Mouse (Mus musculus): ENCODE measurements around the gene Nkain2. TPM values are rescaled to one million over a fixed set of nuclear protein-coding genes. Genes with fewer than 3 reads are reported as not detected.
"Not testable (repeated sequence)": the region's sequence is repeated elsewhere in the genome, so short reads cannot be mapped to it uniquely, and the experiment has no call there.

The Nkain2 gene
- total RNA-seq (2021) = 1 to 10 TPM; 1.1 to 1.8 TPM
- long read RNA-seq, experiment 1, partial matches to known transcripts = 0 of 2 reads
- long read RNA-seq, experiment 1, other reads (novel, unspliced or antisense) = 2 of 2 reads
- long read RNA-seq, experiment 2 = 0 reads

DNA sequence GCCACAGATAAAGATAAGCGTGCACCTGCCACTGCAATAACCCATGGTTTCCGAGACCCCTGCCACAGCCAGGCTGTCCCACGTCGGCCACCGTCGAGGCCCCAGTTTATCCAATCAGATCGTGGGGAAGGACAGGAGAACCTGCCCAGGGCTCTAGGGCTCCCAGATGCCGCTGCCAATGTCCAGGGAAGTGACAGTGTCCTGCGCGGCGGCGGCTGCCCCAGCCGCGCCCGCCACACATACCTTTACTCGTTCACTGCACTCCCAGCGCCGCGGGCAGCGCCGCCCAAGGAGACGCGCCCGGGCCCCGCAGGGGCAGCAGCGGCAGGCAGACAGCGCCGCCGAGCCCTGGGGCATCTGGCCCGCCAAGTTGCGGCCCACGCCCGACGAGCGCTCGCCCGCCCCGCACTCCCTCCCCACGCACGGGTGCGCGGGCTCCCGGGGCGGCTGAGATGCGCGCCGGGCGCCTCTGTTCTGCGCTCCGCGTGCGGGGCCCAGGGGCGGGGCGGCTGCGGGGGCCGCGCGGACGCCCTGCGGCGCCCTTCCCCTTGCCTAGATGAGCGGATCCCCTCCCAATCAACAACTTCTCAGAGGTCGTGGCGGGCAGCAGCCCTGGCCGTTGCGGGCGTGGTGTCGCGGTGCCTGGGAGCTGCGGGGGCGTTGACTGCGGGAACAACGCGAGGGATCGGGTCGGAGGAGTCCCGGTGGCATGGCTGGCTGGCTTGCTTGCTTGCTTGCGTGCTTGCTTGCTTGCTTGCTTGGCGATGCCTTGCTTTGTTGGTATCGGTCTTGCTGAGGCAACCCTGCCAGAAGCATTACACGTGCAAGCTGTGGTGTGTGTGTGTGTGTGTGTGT is at the start of gene Nkain2:
Gene Nkain2, minus strand, starts transcription at position 811 of the 855 bp plus-strand sequence.
- peak; percentile 21 to 33 for DNase-seq (ENCODE audit: low spot score in 2 of 2)

DNA sequence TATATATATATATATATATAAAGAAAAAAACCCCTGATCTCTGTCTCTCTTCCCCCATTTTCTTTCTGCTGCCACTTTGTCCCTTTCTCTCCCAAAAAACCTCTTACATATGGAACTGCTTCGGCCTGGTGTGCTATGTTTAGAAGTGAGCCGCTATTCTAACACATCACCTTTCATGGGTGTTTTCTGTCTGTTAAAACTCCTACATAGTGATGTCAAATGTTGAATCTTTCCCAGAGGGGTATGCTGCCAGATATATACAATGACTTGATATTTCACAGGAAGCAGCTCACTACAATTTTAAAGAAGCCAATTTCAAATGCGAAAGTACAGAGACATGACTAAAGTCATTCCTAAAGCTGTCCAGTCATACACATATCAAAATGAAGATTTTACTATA is 49.6 kb upstream of the Nkain2 start:
- no peak for DNase-seq (ENCODE audit: low spot score in 2 of 2)

DNA sequence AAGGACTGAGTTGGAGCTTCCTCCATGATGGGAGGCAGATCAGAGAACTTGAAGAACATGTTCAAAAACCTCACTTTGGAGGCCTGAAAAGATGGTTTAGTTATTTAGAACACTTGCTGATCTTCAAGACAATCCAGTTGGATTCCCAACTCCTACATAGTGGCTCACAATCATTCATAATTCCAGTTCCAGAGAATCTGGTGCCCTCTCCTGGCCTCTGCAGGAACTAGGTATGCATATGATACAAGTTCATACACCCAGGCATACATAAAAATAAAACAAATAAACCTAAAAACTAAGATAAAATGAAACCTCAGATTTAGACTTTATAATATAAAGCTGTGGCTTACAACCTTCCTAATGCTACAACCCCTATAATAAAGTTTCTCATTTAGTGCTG is 4.8 kb upstream of the Nkain2 start:
- DNase-seq (ENCODE audit: low spot score in 2 of 2) = no peak

DNA sequence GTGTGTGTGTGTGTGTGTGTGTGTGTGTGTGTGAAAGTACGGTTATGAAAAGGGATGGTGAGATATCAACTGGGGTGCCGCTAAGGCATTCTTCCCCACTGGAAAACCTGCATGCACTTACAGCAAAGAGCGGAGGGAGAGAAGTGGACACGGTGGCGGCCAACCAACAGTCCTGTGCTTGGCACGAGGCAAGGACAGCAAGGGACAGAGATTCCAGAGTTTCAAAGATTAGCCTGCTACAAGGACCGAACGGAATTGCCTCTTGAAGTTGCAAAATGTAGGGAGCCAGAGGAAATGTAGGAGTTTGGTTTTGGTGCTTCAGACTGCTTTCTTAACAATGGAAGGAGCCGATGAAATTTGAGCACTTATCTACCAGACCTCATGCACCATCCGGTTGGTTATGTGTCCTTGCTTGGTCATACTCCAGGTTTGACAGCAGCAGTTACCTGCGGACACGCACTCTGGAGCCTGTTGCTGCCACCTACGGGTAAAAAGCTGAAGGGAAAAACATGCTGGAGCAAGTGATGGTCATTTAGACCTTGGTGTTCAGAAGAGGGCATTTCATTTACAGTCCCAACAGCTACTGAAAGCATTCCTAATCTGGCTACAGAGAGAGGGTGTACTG is 357 bp upstream of the Nkain2 start:
- DNase-seq (ENCODE audit: low spot score in 2 of 2) = peak in 1 of 2 experiments; percentile 23

DNA sequence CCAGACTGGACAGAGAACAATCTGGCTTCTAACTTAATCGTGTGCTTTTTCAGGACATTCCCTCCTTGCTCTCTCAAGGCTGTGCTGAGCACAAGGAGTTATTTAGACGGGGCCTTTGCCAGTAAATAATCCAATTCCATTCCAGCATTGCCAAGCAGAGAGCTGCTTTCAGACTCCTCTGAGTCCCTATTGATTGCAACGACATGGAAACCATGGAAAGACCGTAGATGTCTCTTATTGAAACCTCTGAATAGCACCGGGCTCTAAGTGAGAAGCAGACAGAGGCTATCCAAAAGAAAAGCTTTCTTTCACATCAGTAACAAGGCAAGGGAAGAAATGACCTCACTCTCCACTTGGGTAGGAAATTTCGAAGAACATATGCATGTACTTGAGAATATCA is 8.3 kb downstream of the Nkain2 start:
- no peak for DNase-seq (ENCODE audit: low spot score in 2 of 2)

DNA sequence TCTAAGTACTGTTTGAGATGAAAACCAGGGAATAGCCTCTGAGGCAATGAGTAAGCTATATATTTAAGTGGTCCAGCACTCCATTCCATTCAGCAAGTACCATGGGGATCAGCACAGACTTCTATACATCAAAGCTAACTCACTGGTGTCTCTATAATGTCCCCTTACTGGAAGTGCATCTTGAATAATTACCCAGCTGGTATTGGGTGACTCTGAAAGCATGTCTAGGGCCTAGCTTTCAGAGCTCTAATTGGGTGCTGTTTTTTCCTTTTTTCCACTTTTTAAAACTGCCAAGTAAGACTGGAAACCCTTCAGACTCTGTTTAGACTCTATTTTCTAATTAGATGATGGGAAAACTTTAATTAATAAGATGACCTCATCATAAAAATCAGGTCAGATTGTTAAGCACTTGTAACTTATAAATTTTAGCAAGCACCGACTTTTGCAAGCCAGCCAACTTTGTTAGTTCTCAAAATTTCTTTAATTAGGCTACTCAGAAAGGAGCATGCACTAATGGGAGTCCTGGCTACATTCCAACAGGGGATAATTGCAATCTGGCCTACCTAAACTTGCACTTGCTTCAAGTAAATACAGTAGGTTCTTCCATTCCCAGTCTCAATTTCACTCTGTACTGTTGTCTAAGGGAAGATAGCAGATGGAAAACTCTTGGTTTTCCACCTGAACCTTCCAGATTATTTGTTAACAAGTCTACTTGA is 19.4 kb downstream of the Nkain2 start:
- DNase-seq (ENCODE audit: low spot score in 2 of 2) = no peak

DNA sequence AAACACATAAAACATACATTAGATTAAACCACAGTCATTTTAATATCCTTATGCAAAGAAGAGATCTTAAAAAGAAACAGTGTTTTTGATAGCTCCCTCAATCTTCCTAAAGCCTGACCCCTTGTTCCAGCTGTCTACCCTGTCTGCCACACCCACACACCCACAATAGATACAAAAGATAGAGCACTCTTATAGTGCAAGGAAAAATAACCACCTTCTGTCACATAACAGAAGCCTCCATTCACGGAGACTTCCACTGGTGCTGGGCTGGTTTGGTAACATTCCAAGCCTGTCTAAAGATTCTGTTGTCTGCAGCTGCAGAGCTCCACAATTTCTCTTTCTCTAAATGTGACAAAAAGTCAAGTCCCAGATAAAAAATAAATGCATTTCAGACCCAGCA is 20.7 kb downstream of the Nkain2 start:
- no peak for DNase-seq (ENCODE audit: low spot score in 2 of 2)

DNA sequence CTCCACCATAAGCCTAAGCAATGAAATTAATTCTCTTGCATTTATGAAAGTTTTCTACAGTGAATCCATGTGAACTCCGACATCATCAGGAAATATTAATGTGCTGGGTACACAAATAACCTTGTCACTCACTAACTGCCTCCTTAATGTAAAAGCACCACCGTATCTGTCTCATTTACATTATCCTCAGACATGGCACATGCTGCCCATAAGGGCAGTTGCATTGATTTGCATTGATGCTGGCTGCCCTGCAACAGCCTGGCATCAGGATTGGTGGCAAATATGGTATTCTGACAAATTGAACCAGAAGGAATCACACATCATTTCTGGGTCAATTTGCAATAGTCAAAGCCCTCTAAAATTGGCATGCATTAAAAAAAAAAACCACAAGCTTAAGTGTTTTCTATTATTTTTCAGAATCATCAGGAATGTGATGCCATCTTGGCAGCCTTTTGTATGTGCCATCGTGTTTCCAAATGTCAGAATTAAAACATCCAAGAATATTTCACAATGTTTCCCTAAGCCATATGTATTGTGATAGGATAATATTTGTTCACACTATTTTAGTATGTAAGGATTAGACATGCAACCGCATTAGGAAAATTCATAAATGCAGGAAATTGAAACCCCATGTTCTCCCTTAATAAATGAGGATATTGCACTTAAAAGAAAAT is 74.9 kb downstream of the Nkain2 start:
- no peak for DNase-seq (ENCODE audit: low spot score in 2 of 2)

DNA sequence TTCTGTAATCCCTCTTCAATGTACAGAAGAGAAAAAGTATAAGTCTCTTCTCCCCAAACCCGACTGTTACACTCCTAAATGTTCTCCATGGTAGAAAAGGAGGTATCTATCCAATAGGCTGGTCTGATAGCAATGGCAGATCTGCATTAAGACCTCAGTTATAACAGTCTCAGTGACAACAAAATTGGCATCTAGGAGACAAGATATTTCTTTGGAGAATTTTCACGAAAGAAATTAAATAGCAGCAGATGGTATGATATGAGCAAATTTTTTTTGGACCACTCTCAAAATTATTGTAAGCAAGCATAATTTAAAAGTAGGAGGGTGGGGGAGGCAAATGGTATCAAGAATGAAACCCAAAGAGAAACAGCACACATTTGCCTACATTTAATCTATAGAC is 94.0 kb downstream of the Nkain2 start:
- DNase-seq (ENCODE audit: low spot score in 2 of 2) = no peak

DNA sequence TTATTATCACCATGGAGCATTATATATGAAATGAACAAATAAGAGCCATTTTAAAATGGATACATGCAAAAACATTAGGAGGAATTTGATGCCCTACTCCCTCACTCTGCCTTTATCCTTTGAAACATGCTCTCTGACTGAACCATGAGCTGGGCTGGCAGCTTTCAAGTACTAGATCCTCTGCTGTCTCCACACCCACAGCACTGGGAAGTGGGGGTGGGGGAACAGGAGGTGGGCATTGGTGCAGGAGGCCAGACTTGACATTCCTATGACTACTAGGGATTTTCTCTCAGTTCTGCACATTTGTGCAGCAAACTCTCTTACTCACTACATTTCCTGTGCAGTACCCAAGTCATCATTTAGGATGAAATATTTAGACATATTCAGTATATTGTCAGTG is 99.7 kb downstream of the Nkain2 start:
- no peak for DNase-seq (ENCODE audit: low spot score in 2 of 2)

DNA sequence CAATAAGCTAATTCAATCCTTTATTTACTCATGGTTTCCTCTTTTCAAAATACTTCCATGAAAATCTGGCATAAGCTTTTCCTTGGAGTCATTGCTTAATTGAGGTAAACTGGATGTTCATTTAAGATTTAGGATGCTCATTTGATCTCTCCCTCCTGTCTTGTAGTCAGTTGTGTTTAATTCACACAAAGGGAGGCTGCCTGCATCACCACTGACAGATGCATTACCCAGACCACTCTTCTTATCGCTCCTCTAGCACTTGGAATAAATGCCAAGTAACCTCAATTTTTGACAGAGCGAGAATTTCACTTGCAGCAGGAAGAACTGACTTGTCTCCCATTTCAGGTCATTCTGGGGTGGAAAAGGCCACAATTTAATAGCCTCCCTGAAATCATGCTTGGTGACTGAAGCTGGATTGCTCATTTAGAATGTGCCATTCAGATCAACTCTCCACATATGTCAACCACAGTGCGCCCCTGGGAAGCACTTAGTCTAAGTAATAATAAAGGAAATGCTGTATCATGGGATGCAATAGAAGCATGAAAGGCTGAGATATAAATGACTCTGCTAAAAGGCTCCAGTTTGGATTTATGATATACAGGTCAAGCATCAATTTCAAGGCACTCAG is 107.4 kb downstream of the Nkain2 start:
- no peak for DNase-seq (ENCODE audit: low spot score in 2 of 2)

DNA sequence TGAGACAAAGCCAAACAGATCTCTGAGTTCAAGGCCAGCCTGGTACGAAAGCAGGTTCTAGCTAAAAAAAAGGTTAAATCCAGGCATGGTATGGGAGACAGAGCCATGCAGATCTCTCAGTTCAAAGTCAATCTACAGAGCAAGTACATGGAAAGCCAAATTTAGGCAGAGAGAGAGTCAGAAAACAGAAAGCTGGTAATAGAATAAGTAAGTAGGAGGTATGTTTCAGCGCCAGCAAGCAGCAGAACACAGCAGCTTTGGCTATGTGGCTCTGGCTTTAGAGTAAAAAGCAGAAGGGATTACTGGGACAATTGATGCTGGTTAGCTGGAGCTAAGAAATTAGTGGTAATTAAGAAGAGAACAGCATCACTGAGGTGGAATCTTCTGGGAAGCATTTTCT is 151.3 kb downstream of the Nkain2 start:
- no peak for DNase-seq (ENCODE audit: low spot score in 2 of 2)

DNA sequence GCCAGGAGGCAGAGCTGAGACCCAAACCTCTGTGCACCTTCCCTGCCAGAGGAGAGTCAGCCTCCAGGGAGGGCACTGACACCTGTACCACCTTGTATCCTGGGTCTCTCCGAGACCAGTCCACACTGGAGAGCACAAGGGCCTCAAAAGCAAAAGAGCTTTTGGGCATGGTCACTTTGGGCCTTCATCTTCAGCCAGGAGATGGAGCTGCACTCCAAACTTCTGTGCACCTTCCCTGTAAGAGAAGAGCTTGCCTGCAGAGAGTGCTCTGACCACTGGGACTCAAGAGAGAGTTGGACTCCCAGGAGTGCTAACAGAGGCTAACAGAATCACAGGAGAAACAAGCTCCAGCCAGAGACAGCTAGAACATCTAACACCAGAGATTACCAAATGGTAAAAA is 183.7 kb downstream of the Nkain2 start:
- not testable (repeated sequence) for DNase-seq (ENCODE audit: low spot score in 2 of 2)

DNA sequence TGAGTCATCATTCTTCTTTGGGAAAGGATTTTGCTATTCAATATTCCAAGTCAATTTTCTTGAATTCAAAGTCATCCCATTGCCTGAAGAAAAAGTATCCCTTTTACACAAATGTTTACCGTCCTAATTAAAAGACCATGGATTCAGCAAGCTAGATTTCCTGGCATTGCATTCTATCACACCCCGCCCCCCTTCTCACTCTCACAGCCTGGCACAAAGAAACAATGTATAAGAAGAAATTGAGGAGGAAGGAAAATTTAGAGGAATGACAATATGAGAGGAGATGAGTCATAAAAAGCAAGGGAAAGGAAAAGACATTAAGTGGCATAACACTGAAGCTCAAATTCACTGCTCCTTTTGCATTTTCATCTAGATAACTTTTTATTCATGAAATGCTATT is 193.6 kb downstream of the Nkain2 start:
- no peak for DNase-seq (ENCODE audit: low spot score in 2 of 2)

DNA sequence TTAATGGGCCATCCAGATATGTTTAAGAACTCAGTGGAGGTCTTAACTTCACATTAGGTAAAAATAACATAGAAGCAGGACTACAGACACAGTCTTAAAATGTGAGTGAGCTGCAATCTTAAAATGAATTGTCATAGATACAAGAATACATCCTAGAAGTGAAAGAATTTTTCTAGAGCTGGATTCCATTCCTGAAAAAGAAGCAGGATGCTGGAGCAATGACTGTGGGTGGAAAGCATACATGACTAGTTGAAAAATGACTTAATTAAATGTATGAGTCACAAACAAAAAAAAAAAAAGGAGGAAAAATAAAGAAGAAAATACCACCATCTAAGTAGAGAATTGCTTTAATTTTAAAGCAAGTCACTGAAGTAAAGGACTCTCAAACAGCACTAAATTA is 205.7 kb downstream of the Nkain2 start:
- DNase-seq (ENCODE audit: low spot score in 2 of 2) = no peak

DNA sequence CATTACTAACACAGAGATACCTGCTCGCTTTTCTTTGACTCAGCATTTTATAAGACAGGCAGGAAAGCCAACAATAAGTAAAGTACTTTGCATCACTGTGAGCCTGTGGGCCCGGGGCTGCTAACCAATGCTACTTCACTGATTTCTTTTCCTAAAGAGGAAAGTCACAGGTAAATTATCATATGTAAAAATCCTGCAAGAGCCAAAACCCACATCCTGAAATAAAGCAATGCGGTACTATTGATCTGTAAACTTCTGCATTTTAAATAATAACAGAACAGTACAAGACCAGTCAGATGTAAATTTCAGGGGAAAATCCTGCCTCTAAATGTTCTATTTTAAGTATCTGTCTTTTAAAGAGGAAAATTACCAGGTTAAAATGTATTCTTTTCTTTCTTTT is 250.0 kb downstream of the Nkain2 start:
- DNase-seq (ENCODE audit: low spot score in 2 of 2) = no peak

DNA sequence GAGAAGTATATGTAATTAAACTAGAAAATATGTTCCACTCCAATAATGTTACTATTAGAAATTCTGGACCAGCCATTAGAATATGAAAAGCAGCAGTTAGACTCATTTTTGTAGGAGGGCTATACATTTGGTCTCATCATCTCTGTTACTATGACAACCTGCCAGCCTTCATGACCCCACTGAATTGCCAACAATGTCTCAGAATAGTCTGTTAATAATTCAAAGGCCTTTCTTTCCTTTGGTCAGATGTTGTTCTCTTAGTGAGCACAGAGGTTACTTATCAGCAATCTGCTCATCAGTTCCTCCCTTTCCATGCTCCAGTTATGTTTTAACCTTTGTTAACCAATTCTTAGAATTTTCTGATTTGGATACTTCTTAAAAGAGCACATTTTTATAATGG is 251.1 kb downstream of the Nkain2 start:
- no peak for DNase-seq (ENCODE audit: low spot score in 2 of 2)

DNA sequence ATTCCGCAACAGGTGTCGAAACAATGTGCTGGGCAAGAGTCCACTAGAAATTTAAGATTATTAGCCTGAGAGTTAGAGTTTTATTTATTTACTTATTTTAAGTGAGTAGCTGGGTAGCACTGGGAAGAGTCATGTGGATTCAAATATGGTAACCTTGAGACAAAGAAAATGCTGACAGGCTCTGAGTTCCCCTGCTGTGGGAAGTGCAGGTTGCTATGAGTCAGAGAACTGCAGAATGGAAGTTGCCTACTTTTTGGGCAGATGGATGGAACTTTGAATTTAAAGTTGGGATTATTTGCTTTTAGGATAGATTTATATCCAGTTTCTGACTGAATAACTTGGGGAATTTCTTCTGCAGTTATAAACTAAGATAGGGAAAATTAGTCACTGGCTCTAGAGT is 259.2 kb downstream of the Nkain2 start:
- DNase-seq (ENCODE audit: low spot score in 2 of 2) = no peak

DNA sequence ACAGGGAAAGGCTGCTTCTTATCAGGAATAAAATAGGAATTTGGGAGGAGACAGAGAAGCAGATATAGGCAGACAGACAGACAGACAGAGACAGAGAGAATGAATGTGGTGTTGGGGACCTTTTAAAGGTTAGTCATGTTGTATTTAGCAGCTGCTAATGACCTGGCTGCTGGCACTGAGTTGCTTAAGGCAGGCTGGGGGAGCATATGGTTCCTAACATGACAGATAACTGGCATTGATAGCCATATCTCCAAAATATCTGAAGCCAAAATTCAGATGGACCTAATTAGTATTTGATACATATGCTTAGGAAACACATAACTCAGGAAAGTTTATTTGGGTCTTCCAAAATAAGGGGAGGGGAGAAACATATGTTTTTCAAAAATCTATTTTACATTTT is 285.8 kb downstream of the Nkain2 start:
- no peak for DNase-seq (ENCODE audit: low spot score in 2 of 2)

DNA sequence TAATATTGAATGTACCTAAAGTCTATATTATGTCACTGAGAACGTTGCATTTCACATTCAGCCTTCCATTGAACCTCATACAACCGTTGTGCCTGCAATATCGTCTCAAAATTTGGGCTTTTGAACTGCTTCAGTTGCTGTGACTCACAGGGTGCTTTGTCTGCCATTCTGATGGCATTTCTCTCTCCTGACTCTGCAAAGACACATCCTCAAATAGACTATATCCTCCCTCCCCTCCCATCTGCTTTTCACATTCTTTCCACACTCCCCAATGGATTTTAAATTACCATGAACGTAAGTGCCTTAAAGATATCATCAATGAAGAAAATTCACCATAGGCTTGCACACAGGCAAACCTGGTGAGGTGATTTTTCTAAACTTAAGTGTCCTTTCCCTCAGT is 287.5 kb downstream of the Nkain2 start:
- no peak for DNase-seq (ENCODE audit: low spot score in 2 of 2)

DNA sequence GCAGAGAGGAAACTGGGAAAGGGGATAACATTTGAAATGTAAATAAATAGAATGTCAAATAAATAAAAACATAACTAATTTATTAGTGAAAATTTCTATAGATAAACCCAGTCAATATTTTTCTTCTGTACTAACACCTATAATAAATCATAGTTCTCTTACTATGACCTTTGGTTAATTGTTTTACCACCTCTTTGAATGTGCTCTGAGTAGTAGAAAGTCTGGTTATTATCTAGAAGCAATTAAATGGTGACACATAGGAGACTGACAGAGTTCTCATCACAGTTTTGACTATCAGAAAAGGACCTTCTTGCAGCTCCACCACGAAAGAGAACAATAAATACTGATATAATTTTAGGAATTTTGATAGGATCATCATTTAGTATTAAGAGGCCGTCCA is 295.3 kb downstream of the Nkain2 start:
- DNase-seq (ENCODE audit: low spot score in 2 of 2) = no peak

Measured in gastrocnemius, postnatal 4 days (tissue).